Mouse (Mus musculus) bone marrow macrophage, adult 2 months (primary cell): ENCODE data around the gene Csnk1e.

ENCODE experiments used
- CTCF ChIP-seq: IDR thresholded peaks from 2 replicates; pipeline ENCODE4 v1.5.1; 2012; ENCODE audit warnings: low read depth, mild to moderate bottlenecking, low read length, moderate library complexity
- POLR2A ChIP-seq: IDR thresholded peaks from 2 replicates; pipeline ENCODE4 v1.6.1; 2012; ENCODE audit warnings: mild to moderate bottlenecking, low read depth, low read length, borderline replicate concordance

GRCm38 (mm10) chr15:79368313-79368811 is 87.0 kb downstream of the Csnk1e start:
- TF ChIP-seq POLR2A (no peak), CTCF (no peak)
